Mouse (Mus musculus): ENCODE data around the gene Adgrv1.

Gene Adgrv1

DNA sequence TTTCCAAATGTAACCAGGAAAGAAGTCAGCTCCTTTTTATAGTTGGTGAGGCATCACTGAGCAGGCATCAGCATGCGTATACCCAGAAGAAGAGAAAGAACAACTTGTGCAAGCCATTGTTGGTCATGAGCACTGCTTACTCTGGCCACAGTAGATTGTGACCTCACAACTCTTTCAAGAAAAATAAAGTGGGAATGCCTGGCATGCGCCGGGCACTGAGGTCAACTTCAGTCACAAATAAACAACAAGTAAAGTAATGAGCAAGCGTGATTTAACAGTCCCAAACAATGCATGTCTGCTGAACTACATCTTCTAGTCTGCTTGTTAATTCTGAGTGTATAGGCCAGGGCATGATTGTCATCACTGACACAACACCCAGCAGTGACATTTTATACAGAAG lies 499.6 kb downstream of the Adgrv1 start:
- DNase-seq: peak; percentile 46 to 59

DNA sequence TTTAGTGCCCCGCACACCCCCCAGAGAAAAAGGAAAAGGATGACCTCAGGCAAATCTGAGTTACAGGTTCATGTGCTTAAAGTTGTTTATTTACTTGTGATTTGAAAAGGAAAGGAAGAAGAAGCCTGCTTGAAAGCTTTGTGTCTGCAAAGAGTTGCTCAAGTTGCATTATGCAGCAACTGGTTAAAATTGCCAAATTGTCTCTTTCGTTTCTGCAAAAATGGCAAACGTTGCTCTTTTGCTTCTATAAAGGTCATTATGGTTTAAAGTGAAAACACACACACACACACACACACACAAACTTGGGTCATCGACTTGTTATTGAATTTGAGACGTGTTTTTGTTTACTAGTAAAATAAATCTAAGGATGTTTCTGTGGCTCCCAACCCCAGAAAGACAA lies 500.3 kb downstream of the Adgrv1 start:
- DNase-seq: no peak

DNA sequence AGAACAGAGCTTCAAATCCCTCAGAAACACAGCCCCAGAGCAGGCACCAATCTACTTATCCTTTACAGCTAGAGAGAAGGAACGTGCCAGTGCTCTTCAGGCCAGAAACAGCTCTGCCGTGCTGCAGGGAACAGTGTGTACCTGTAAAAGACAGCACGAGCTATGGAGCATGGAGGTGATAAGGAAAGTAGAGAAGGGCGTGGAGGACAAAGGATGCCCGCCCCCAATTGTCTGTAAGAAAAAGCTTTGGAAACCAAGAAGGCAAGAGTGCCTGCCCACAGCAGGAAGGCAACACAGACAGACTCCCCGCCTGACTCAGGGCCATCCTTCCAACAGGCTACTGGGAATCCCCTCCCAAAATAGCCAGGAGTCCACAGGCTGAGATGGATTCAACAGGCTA lies 501.1 kb downstream of the Adgrv1 start:
- DNase-seq: no peak

DNA sequence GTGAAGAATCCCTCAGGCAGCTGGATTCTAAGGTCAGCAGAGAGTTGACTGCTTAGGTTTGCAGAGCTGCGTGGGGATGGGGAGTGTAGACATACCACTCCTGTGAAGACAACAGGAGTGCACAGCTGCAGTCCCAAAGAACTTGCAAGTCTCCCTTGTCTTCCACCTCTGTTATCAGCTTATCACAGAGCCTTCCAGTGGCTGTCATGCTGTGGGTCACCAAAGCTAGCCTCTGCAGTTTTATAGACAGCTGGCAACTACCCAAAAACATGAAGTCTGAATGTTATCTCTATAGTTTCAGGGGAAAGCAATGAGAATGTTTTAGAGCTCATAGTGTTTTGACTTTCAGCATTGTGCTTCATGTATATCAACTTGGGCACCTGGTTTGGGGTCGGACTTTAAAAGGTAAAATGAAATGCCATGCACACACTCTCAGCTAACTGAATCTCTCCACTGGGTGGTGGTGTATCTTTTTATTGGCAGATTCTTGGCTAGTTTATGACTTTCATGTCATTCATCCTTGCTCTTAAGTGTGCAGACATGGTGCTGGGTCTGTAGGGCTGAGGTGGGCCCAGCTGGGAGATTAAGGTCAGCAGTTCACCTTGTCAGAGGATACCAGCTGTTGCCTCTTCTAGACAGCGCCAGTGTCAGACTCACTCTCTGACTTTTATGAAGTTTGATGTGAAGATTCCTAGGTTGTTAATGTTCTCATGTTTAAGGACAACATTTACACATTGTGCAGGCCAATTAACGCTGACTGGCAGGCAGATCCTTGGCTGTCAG lies 502.0 kb downstream of the Adgrv1 start:
- no peak for DNase-seq

DNA sequence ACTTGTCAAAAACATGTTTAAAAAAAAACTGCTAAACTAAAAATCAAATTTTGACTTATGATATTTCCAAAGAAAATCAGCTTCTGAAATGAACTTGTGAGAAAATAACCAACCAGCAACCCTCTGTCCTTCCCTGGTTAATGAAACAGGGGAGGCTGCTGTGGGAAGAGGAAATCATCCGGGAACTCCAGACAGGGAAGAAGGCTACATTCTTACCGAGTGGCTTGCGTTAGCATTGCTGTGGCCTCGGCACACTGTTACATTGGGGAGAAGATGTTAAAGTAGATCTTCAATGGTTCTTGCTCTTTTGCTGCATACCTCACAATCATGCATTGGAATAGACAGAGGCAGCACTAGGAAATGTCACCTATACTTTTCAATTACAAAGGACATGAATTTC lies 507.1 kb downstream of the Adgrv1 start:
- no peak for DNase-seq

DNA sequence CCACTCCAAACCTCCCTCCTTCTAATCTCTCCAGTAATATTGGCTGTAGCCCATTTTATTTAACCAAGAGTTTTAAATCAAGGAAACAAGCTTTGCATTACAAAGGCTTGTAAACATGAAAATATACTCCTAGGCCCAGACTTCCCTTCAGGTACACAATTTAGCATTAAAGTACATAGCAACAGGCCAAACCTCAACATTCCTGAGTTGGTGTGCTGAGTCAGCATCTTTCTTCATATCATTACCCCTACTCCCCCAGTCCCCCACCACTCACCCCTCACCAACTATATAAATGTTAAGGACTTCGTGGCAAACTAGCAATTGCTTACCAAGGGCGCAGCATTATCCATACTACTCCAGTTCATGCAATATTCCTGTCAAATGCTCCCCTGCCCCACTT lies 510.7 kb downstream of the Adgrv1 start:
- no peak for DNase-seq

DNA sequence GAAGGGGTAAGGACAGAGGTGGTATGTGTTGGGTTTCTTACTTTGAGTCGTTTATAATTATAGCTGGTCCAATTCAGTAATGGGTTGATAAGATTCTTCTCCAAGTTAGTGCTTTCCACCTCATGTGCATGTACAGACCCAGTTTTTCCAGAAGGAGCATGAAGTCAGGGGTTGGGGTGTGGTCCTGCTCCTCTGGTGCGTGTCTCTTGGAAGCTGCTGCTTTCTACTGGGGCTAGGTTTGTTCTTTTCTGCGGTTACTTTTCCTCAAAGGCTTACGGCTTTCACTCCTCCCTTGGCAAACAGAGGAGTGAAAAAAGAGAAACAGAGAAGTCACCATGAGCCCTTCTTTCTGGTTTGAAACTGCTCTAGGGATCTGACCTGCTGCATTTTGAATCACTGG lies 522.5 kb downstream of the Adgrv1 start:
- no peak for DNase-seq

DNA sequence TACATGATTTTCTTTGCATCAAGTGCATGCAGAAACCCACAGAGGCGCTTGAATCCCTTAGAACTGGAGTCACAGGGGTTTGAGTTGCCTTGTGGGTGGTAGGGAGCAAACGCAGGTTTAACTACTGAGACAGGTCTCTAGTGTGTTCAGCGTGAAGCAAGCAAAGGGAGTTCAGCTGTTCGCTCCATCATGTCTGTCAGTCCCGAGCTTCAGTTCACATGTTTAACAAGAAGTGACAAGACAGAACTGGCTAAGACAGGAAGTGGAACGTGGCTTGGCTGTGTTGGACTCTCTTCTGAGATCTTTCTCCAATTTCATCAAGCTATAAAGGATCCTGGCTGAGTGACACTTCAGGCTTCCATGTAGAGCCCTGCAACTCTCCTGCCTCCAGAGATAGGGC lies 523.3 kb downstream of the Adgrv1 start:
- no peak for DNase-seq

DNA sequence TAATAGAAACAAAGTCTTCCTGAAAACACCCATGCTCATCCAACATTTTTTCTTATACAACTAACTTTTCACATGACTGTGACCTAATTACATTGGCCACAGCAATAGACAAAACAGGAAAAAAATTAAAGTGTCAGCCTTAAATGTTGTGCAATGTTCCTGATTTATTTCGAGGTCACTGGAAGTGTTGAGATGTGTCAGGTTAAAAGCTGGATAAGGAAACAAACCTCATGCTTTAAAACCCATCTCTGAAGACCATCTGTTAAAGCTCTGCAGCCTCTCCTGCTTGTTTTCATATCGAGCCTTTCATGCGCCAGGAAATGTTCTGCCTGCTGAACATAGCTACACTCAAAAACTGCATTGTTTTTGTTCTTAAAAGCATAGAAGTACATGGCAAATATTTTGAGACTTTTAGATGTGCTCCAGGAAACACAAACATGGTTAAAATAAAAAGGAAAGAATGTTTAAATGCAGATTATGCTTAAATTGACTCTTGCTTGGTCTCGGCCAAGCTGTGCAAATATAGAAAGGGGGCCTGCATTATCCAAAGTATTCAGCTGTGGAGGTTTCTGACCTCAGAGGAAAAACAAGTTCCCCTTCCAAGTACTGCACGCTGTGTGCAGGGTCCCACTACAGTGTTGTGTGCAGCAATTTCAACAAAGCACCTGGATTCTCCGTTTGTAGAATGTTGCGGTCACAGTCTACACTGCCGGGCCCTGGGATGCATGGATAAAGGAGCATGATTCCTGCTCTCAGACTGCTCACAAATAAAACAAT lies 524.2 kb downstream of the Adgrv1 start:
- peak in 1 of 2 experiments; percentile 39 for DNase-seq

DNA sequence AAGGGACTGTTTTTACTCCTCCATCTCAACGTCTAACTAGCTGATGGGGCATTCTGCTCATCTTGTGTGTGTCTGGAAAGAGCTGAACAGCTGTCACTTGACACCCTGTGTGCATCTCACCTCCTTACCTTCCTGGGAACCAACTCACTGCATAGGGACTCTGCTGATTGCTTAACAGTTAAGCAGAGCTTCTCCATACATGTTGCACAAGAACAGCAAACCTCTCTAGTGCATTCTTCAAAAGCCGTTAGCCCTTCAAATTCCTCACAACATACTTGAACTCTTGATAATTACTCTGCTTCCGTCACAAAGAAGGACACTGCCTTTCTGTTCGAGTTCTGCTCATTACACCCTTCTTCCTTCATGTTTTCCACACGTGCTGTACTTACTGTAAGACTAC lies 525.5 kb downstream of the Adgrv1 start:
- no peak for DNase-seq

DNA sequence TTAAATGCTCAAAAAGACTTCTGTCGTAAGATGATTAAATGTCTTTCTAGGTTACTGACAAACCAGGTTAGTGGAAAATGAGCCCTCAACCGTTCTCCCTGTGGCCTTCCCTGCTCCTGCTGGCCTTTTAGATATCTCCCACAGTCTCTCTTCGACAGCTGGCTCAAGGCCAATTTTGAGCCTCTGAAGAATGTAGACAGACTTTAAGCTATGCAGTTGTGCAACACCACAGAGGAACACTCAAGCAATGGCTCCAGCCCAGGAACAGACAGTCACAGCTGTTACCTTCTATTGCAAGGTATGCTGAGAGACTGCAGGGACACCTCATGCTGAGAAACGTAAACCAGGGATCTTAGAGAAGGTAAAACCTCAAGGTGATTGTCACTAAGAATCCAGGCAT lies 529.2 kb downstream of the Adgrv1 start:
- peak; percentile 68 to 70 for DNase-seq

DNA sequence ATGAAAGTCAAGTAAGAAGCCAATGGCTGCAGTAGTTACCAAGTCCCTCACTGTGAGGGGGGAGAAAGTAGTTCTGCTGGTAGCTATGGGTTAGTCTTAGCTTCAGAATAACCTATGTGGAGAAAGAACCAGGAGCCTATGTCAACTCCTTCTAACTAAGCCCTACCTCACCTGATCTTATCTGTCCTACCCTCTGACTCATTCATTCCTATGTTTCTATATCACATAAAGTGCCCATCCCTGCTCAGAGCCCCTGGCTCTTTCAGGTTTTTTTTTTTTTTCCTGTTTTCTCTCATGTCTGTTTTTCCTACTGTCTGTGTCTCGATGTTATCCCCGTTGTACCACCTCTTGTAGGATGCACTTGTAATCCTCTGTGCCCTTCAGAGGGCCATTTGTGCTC lies 536.5 kb downstream of the Adgrv1 start:
- no peak for DNase-seq

DNA sequence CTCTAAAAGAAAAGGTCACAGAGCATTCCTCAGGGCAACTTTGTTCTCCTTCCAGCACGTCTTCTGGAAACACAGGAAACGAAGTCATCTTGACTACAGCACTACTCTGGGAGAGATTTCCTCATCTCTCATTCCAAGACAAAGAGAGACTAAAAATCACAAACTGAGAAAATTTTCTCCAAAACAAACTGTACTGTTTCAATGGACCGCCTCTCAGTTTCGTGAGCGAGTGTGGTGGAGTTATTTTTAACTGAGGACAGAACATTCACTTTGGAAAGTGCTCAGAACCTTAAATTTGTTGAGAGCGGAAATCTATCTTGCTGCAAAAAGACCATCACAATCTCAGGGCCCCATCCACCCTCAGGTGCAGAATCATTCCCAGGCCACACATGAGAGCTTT lies 538.4 kb downstream of the Adgrv1 start:
- peak in 1 of 2 experiments; percentile 23 for DNase-seq

DNA sequence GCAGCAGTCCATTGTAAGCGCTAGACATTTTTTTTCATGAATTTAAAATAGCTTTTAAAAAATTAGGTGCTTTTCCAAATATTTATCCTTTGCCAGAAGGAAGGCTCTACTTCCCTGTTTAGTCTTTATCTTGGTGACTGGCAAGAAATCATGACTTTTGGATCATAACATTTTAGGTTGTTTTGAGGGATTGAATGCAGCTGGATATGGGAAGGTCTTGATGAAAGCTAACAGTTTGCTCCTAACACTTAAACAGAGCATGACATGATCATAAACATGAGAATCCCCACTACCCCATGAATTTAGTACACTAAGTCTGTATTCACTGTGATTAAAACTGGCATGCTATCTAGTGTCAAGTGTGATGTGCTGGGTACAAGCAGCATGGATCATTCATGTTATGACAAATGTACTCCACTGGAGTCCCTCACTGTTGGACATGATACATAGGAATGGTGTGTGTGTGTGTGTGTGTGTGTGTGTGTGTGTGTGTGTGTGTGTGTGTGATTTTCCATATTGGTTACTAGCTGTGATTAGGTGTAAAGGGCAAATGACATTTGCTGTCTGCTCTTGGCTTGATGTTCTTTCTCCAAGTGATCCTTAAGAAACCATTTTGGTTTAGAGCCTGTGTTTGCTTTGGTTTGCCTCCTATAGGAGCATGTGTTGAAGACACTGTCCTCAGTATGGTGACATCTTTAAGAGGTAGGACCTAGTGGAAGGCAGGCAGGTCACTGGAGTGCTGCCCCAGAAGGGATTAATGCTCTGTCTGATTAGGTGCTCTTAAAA lies 542.7 kb downstream of the Adgrv1 start:
- DNase-seq: no peak

DNA sequence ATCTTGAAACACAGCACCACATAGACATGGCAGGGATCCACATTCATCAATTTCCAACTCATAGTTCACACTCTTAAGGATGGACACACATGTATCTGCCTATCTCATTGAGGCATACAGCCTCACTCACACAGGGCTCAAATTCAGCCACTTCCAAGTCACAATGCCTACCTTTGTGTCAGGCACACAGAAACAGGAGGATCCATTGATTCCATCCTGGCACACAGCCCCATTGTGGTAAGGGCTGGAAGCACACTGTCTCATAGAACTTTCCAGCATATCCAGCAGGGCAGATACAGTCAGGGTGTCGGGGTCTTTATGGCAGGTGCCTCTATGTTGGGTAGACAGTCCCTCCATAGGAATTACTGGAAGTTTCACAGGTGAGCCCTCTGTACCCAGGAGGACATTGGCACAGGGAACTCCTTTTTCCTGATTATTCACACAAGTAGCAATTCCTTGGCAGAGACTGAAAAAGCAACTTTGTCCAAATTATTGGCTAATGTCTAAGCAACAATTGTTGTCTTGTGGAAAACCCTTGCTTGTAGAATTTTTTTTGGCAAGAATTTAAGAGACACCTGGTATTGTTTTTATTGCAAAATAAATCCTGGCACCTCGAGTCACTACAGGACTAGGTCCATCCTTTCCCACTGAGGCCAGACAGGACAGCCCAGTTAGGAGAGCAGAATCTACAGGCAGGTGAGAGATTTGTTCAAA lies 545.8 kb downstream of the Adgrv1 start:
- no peak for DNase-seq

DNA sequence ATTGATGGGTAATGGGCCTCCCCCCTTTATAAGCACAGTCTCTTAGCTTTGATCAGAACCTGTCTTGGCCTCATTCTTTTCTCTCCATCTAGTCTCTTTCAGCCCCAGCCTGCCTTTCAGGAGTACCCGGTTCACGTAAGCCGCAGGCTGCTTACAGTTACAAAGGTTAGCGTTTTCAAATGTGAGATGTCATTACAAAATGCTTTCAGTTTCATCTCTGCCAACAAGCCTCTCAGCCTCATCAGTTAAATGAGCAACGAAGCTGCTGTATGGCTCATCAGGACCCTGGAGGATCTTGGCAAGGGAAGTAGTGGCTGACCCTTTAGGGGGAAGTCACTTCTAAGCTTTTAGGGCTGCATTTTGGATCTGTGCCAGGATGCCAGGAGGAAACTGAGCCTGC lies 560.7 kb downstream of the Adgrv1 start:
- DNase-seq: no peak

DNA sequence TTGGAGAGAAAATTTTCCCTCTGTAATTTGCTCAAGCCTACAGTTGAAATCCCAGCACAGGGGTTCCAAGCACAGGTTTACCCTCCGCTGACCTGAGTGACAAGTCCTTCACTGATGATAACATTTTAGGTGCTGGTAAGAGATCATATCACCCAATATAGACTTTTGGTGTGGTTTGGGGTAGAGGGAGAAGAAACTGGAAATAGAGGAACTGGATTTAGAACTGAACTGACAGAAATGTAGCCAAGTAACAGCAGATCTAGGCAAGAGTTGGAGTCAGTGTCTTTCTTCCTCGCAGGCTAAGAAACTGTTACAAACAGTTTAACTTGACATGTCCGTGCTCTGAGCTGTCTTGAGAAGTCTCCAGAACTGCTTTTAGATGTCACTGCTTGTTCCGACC lies 581.5 kb downstream of the Adgrv1 start:
- DNase-seq: no peak

DNA sequence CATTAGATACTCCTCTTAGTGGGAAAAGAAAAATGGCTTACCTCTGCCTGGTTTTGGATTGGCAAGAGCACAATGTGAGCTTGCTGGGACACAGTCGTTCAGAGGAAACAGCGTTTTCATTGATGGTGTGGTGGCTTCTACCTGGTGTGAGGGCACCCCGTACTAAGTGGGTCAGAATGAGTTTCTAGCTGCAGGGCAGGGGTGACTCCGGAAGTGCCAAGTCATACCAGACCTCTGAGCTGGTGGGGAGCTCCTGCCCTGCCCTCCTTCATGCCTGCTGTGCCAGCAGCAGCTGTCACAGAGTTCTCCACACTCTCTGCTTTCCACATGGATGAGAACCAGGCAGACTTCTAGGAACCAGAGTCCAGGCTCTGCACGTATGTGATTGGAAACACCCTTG lies 582.0 kb downstream of the Adgrv1 start:
- DNase-seq: peak; percentile 2 to 24

DNA sequence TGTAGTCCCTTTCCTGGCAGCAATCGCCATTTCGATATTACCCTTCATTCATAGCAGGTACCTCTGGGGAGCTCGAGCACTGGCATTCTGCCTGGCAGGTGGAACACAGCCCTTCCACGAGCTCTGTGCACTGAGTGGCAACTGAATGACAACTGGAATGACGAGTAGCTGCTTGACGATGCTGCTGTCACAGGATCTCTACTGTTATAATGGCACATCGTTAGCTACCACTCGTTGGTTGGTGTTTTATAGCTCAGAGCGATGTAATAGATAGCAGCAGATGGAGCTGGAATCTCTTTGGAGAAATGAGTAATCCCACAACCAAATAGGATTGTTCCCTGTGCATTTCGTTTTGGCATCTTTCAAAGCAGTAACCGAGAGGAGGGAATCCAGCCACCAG lies 587.6 kb downstream of the Adgrv1 start:
- no peak for DNase-seq
